Mouse (Mus musculus) brain, embryonic 18.5 days (tissue): Measurements from ENCODE around the gene 1700028K03Rik.

Source experiments
- DNase-seq: peaks from one replicate; pipeline ENCODE4 v3.0.0-alpha.2; 2012; ENCODE audit warnings: low read depth, low spot score

Gene 1700028K03Rik

GRCm38 (mm10) chr5:107541696-107542095 lies 7.2 kb downstream of the 1700028K03Rik start:
- no peak for DNase-seq

GRCm38 (mm10) chr5:107545927-107546326 lies 11.4 kb downstream of the 1700028K03Rik start:
- no peak for DNase-seq

- no peak for DNase-seq
These were observed 13.4 kb downstream of the 1700028K03Rik start for GRCm38 (mm10) chr5:107547955-107548354.

GRCm38 (mm10) chr5:107548444-107548843 lies 13.9 kb downstream of the 1700028K03Rik start:
- no peak for DNase-seq

- no peak for DNase-seq
These were observed 19.8 kb downstream of the 1700028K03Rik start for GRCm38 (mm10) chr5:107554336-107554735.

- DNase-seq = no peak
These were observed 22.5 kb downstream of the 1700028K03Rik start for GRCm38 (mm10) chr5:107556969-107557368.

- no peak for DNase-seq
These were observed 34.6 kb downstream of the 1700028K03Rik start for GRCm38 (mm10) chr5:107569148-107569547.

GRCm38 (mm10) chr5:107597301-107598077 lies 63.0 kb downstream of the 1700028K03Rik start, which contains the start of the genes Rpap2 and Glmn:
TSS of gene Rpap2 (plus strand) at chr5:107597373.
TSS of gene Glmn (minus strand) at chr5:107597888.
- DNase-seq = peak; percentile 78

- DNase-seq = no peak
These were observed 63.9 kb downstream of the 1700028K03Rik start for GRCm38 (mm10) chr5:107598380-107598779.
